Mouse (Mus musculus) forebrain, embryonic 14.5 days (tissue): Measurements from ENCODE around the gene Fam219a. TPM values are rescaled to one million over a fixed set of nuclear protein-coding genes. Genes with fewer than 3 reads are reported as not detected.
A peak's percentile ranks its signal among the peaks of the same experiment; 100 is the strongest.

Experiments
- ATAC-seq: fragments of 200-750 bp; cut with Nextera tagmentation; 2 replicates; pipeline ENCODE4 v1.8.0; 2017; ENCODE audit warnings: mild to moderate bottlenecking, moderate library complexity
- DNase-seq: peaks from one replicate; pipeline ENCODE4 v3.0.0-alpha.2; 2015; ENCODE audit warnings: low spot score
- H3K27ac ChIP-seq: fragments of 300-500 bp; sonication (generic); 2 replicates; pipeline ENCODE4 v1.5.1; 2014; ENCODE audit warnings: low read depth, mild to moderate bottlenecking, control low read depth, low read length, moderate library complexity
- H3K27me3 ChIP-seq: fragments of 300-500 bp; sonication (generic); replicated peaks from 2 replicates; pipeline ENCODE4 v1.6.1; 2014; ENCODE audit warnings: low read length, control low read depth, mixed read lengths; ENCODE audit not compliant: control insufficient read depth, insufficient read depth
- H3K36me3 ChIP-seq: fragments of 300-500 bp; sonication (generic); 2 replicates; pipeline ENCODE4 v1.6.1; 2014; ENCODE audit warnings: low read length, control low read depth; ENCODE audit not compliant: control insufficient read depth, insufficient read depth
- H3K4me1 ChIP-seq: fragments of 300-500 bp; sonication (generic); 2 replicates; pipeline ENCODE4 v1.6.1; 2014; ENCODE audit warnings: antibody characterized with exemption, low read length, control low read depth; ENCODE audit not compliant: control insufficient read depth, insufficient read depth
- H3K4me2 ChIP-seq: fragments of 300-500 bp; sonication (generic); 2 replicates; pipeline ENCODE4 v1.6.1; 2014; ENCODE audit warnings: mild to moderate bottlenecking, control low read depth, low read length
- H3K4me3 ChIP-seq: fragments of 300-500 bp; sonication (generic); 2 replicates; pipeline ENCODE4 v1.5.1; 2014; ENCODE audit warnings: low read depth, low read length, control low read depth
- H3K9ac ChIP-seq: fragments of 300-500 bp; sonication (generic); 2 replicates; pipeline ENCODE4 v1.6.1; 2014; ENCODE audit warnings: mild to moderate bottlenecking, low read length, control low read depth, moderate library complexity
- H3K9me3 ChIP-seq: fragments of 300-500 bp; sonication (generic); replicated peaks from 2 replicates; pipeline ENCODE4 v1.6.1; 2016; ENCODE audit warnings: low read length, control low read depth, mixed read lengths; ENCODE audit not compliant: control insufficient read depth
- WGBS: fragments of 180-500 bp; shearing (Covaris S2); extraction: QIAGEN DNeasy Blood & Tissue Kit; methylation state at CpG from one replicate; pipeline ENCODE4 v1.1.7; 2014; 5-methylcytosine and 5-hydroxymethylcytosine counted together
- polyA plus RNA-seq: library from polyadenylated mRNA; unstranded; fragments of >200 nt; fragmentation: Nextera tagmentation; extraction: Ambion mirVana; gene quantifications from 2 replicates; pipeline ENCODE4 v1.2.1, GENCODE M21; 2014

Fam219a gene
- 10.4 and 11.3 TPM in 2 replicates for polyA plus RNA-seq

DNA sequence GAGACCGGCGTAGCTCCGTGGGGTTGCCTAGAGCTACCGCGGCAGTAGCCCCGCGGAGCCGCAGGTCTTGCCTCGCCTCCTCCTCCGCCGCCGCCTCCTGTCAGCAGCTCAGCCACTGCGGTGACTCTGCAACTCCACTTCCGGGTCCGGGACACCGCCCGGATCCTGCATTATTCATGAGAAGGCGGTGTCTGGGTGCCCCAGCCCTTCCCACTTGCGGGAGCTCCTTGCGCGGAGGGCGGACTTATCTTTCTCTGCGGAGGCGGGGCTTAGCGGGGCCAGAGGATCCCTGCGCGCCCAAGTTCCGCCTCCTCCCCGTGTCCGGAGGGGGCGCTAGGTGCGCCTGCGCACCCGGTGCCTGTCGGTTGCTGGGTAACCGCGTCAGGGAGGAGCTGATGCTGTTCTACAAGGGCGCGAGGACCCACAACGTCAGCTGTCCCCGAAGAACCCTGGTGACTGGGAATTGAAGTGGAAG lies at the start of gene Fam219a, which contains the start of gene Dnaic1:
Fam219a (minus strand) TSS at position 128 of the 475 bp plus-strand sequence.
Dnaic1 (plus strand) TSS at position 365 of the 475 bp plus-strand sequence.
- Histone ChIP-seq H3K4me3 (peak within 1 kb of the TSS; percentile 88), H3K4me2 (peak within 1 kb of the TSS; percentile 86), H3K27me3 (no peaks in the 10 kb centered on the region), H3K9me3 (no peaks in the 10 kb centered on the region), H3K27ac (peak within 1 kb of the TSS; percentile 93), H3K36me3 (no peaks in the 10 kb centered on the region), H3K9ac (peak within 1 kb of the TSS; percentile 82), H3K4me1 (peaks cover 18% of the 10 kb centered on the region)
- ATAC-seq (peak; percentile 98), DNase-seq (peak; percentile 99)
- WGBS, result under 1% methylated on average over 41 of the region's 41 CpGs

DNA sequence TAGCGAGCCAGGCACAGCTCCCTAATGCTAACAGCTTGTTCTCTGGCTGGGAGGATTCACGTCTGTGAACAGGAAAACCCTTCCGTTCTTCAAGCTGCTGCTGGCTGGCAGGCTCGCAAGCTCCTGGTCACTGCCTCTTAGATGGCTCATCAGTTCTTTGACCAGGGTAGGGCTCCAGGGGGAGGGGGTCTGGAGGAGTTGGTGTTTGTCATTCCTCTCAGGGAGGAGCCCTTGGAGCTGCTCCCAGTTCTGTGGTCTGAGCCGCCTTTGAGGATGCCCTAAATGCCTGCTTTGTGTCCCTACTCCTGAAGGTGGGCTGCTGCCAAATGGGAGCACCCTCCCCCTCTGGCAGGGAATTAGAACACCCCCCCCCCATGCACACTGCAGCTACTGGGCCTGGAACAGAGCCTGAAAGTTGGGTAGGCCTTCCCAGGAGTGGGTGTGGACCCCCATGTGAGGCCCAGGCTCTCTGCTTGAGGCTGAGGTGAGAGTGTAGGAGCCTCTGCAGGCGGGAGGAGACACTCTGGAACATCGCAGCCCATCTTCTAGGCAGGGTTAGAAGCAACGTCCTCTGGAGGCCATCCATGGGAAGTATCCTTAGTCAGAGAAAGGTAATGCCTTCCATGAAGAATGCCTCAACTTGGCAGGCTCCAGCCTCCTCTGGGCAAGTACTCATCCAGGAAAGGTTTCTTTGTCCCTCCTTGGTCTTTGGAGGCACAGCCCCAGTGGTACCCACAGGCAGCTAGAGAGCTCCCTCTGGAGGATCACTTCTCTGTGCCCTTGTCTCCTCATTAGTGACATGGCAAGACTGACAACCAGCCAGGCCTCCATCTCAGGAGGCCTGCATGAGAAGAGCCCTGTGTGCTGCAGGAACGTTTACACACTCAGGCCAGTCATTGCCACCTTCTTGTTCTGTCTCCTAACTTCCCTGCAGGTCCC lies 46.6 kb upstream of the Fam219a start:
- Histone ChIP-seq H3K36me3 (no peaks in the 10 kb centered on the region), H3K4me2 (no peak overlapping the region), H3K27ac (peak overlapping the region; percentile 40; the same call in 1 of the 2 replicates), H3K9ac (no peak overlapping the region), H3K4me1 (peaks cover 58% of the 10 kb centered on the region), H3K27me3 (no peaks in the 10 kb centered on the region), H3K4me3 (no peak overlapping the region), H3K9me3 (no peaks in the 10 kb centered on the region)
- peak; percentile 92 for DNase-seq
- peak; percentile 63 for ATAC-seq
- WGBS, result 29% methylated on average over 9 of the region's 9 CpGs

DNA sequence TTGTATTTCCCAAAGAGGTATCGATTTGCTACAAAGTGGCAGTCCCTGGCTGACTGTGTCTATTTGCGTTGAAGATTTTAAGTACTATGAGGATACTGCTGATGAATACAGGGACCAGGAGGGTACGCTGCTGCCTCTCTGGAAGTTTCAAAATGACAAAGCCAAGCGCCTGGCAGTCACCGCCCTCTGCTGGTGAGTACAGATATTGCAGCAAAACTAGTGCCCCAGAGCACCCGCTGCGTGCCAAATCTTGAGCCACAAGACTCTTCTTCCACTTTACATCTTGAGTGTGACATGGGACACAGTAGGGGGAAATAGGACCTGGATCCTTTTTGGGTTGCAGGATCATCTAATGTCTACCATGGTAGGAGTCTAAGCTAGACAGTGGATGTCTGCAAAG lies 44.8 kb upstream of the Fam219a start:
- WGBS, result 7% methylated on average over 7 of the region's 7 CpGs
- Histone ChIP-seq H3K27ac (no peak overlapping the region), H3K4me2 (no peak overlapping the region), H3K4me1 (peaks cover 69% of the 10 kb centered on the region), H3K9me3 (no peaks in the 10 kb centered on the region), H3K36me3 (no peaks in the 10 kb centered on the region), H3K27me3 (no peaks in the 10 kb centered on the region), H3K9ac (no peak overlapping the region), H3K4me3 (no peak overlapping the region)
- DNase-seq, result peak; percentile 91
- ATAC-seq, result no peak

DNA sequence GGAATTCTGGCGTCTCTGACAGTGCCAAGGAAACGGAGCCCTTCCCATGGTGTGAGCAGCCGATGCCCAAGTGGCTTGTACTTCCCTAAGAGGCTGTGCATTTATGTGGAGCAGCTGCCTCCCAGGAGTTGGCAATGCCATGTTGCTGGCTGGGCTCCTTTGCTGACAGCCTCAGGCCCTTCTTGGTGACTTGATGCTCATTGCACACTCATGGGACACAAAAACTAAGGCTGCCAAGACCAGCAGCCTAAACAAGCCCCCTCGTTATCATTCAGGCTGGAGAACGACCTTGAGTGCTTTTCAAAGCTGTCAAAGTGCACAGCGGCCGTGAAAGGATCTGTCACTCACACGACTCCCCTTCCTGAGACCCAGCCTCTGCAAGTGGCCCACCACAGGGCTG lies 42.8 kb upstream of the Fam219a start:
- peaks cover 55% of the 10 kb centered on the region for H3K4me1 ChIP-seq

DNA sequence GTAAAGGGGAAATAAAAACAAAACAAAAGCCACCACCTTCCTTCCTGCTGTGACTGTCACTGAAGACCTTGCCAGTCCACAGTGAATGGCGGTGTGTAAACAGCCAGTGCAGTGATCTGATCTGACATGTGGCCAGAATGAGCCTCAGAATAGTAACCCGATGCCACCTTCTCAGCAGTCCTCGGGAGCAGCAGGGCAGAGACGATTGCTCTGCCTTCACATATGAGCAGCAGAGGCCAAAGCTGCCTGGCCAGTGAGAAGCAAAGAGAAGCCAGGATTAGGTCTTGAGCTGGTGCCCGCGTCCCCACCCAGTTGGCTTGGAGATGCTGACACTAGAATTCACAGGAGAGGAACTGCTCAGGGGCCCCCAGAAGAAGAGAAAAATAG lies 41.2 kb upstream of the Fam219a start:
- Histone ChIP-seq H3K27ac (no peak overlapping the region), H3K9me3 (no peaks in the 10 kb centered on the region), H3K9ac (no peak overlapping the region), H3K36me3 (no peaks in the 10 kb centered on the region), H3K4me1 (peaks cover 45% of the 10 kb centered on the region), H3K4me3 (no peak overlapping the region), H3K27me3 (no peaks in the 10 kb centered on the region), H3K4me2 (no peak overlapping the region)
- ATAC-seq, result no peak
- DNase-seq, result no peak
- whole genome bisulfite sequencing, result 34% methylated on average over 6 of the region's 6 CpGs

More for the DNA sequence above, 42.8 kb upstream of the Fam219a start:
- no peak overlapping the region for H3K9ac ChIP-seq
- no peaks in the 10 kb centered on the region for H3K27me3 ChIP-seq
- peak; percentile 96 for DNase-seq
- H3K4me3 ChIP-seq, result no peak overlapping the region
- ATAC-seq, result peak; percentile 81
- no peaks in the 10 kb centered on the region for H3K36me3 ChIP-seq
- no peak overlapping the region for H3K4me2 ChIP-seq
- no peaks in the 10 kb centered on the region for H3K9me3 ChIP-seq
- WGBS, result 7% methylated on average over 8 of the region's 8 CpGs
- peak overlapping the region; percentile 74 for H3K27ac ChIP-seq

DNA sequence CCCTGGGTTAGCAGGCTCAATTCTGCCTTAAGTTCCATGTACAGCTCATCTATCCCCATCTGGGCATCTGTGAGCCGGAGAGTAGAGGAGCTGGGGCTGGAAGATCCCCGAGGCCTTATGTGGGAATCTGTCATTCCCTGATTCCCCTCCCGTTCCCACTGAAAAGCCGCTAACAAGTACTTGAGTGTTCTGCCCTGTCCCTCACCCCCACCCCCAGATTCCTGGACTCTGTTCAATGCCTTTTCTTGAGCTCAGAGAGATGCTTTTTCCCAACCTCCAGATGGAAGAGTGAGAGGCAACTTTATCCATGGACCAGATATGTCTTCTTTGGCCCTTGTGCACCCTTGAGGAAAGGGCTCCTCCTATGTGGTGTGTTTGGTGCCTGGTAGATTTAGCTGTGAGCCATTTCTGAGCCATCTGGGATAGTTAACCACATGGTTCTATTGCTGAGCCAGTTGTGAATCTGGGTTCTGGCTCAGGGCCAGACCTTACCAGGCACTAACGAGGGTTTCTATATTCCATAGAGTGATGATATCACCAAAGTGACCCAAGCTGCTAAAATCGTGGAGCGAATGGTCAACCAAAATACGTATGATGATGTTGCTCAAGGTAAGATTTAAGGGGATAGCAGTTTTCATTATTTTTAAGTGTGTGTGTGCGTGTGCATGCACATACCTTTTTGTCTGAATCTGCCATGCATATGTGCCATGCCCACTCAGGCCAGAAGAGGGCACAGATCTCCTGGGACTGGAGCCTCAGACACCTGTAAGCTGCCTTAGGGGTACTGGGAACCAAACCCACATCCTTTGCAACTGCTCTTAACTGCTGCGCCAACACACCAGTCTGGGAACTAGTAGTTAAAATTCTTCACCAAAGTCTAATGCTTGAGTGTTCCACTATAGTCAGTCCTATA lies 40.6 kb upstream of the Fam219a start:
- ATAC-seq (no peak), DNase-seq (peak; percentile 73)
- Histone ChIP-seq H3K36me3 (no peaks in the 10 kb centered on the region), H3K4me1 (peaks cover 41% of the 10 kb centered on the region), H3K9me3 (no peaks in the 10 kb centered on the region), H3K27ac (no peak overlapping the region; the same call in 1 of the 2 replicates), H3K9ac (no peak overlapping the region), H3K4me2 (no peak overlapping the region), H3K4me3 (no peak overlapping the region), H3K27me3 (no peaks in the 10 kb centered on the region)
- 54% methylated on average over 10 of the region's 10 CpGs for WGBS

DNA sequence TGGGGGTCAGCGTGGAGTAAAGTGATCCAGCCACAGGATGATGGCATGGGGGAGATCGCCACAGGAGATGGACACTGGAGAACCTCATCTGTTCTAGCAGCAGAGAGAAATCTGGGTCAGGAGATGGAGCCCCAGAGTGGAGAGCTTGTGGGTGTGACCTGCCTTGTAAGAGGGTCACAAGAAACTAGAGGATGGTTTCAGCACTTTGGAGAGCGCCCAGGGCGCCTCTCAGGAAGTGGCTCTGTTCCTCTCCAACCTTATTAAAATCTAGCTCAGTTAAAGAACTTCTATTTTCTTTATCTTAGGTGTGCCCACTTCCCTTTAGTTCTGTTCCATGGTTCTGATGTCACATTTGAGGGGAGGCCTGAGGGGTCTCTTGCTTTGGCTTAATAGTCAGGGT lies 37.4 kb upstream of the Fam219a start:
- DNase-seq, result no peak
- Histone ChIP-seq H3K4me1 (peaks cover 31% of the 10 kb centered on the region), H3K4me3 (no peak overlapping the region), H3K27me3 (no peaks in the 10 kb centered on the region), H3K9me3 (no peaks in the 10 kb centered on the region), H3K27ac (no peak overlapping the region), H3K4me2 (no peak overlapping the region), H3K9ac (no peak overlapping the region), H3K36me3 (no peaks in the 10 kb centered on the region)
- 53% methylated on average over 4 of the region's 4 CpGs for WGBS
- no peak for ATAC-seq

DNA sequence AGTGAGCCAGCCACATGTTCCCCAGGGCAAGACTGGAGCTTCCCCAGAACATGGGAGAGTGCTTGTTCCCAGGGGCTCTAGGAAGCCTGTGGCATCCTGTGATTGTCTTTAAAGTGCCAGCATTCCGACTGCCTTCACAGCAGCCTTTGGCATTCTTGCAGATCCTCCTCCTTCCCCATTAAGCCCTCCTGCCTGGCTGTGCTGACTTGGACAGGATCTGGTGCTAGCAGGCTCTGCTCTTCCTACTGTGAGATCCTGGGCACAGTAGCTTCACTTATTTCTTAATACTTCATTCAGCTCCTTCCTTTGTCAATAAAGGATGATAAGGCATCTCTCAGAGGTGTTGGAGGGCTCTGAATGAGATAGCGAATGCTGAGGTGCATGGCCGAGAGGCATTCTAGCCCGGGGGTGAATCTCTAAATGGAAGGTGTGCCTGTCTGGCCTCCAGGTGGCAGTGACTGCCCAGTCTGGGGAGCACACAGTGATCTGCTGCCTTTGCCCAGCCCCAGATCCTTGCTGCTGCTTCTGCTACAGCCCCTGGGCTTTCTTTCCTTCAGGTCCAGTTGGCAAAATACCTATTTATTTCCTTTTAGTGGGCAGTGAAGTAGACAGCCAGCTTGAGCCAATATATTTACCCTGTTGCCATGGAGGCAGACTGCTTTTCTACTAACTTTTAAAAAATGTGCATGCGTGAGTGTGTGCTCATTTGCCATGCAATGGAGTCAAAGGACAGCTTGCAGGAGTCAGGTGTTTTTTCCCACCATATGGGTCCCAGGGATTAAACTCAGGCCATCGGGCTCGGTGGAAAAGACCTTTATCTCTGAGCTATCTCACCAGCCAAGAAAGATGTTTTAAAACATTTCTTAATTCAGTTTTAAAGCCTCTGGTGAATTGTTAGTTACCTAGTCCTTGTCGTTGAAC lies 35.4 kb upstream of the Fam219a start:
- H3K4me3 ChIP-seq, result no peak overlapping the region
- H3K27ac ChIP-seq, result no peak overlapping the region
- no peak overlapping the region for H3K9ac ChIP-seq
- ATAC-seq, result peak; percentile 51
- H3K27me3 ChIP-seq, result no peaks in the 10 kb centered on the region
- DNase-seq, result peak; percentile 64
- H3K9me3 ChIP-seq, result no peaks in the 10 kb centered on the region
- H3K4me1 ChIP-seq, result peaks cover 14% of the 10 kb centered on the region
- no peak overlapping the region for H3K4me2 ChIP-seq
- 27% methylated on average over 8 of the region's 8 CpGs for WGBS
- H3K36me3 ChIP-seq, result no peaks in the 10 kb centered on the region
